Mouse (Mus musculus) limb, embryonic 11.5 days (tissue): Measurements from ENCODE around the gene Serpina3c. TPM values are rescaled to one million over a fixed set of nuclear protein-coding genes. Genes with fewer than 3 reads are reported as not detected.

Experiments used
- ATAC-seq: fragments of 200-750 bp; cut with Nextera tagmentation; 2 replicates; pipeline ENCODE4 v1.8.0; 2017; ENCODE audit warnings: low read depth; ENCODE audit not compliant: insufficient number of reproducible peaks, low FRiP score, low TSS enrichment
- DNase-seq: peaks from one replicate; pipeline ENCODE4 v3.0.0-alpha.2; 2015; ENCODE audit warnings: low spot score
- H3K27ac ChIP-seq: fragments of 300-500 bp; sonication (generic); replicated peaks from 2 replicates; pipeline ENCODE4 v1.5.1; 2014; ENCODE audit warnings: low read depth, mild to moderate bottlenecking, low read length
- H3K27me3 ChIP-seq: fragments of 300-500 bp; sonication (generic); 2 replicates; pipeline ENCODE4 v1.6.1; 2014; ENCODE audit warnings: mild to moderate bottlenecking, low read length, mixed read lengths; ENCODE audit not compliant: control insufficient read depth, insufficient read depth
- H3K36me3 ChIP-seq: fragments of 300-500 bp; sonication (generic); 2 replicates; pipeline ENCODE4 v1.6.1; 2014; ENCODE audit warnings: mild to moderate bottlenecking, low read length, moderate library complexity, mixed read lengths; ENCODE audit not compliant: control insufficient read depth, insufficient read depth
- H3K4me1 ChIP-seq: fragments of 300-500 bp; sonication (generic); 2 replicates; pipeline ENCODE4 v1.6.1; 2014; ENCODE audit warnings: low read length, mixed read lengths; ENCODE audit not compliant: control insufficient read depth, insufficient read depth
- H3K4me2 ChIP-seq: fragments of 300-500 bp; sonication (generic); 2 replicates; pipeline ENCODE4 v1.6.1; 2014; ENCODE audit warnings: low read depth, mild to moderate bottlenecking, moderate library complexity; ENCODE audit not compliant: severe bottlenecking
- H3K4me3 ChIP-seq: fragments of 300-500 bp; sonication (generic); 2 replicates; pipeline ENCODE4 v1.5.1; 2014; ENCODE audit warnings: low read depth, low read length
- H3K9ac ChIP-seq: fragments of 300-500 bp; sonication (generic); 2 replicates; pipeline ENCODE4 v1.6.1; 2014; ENCODE audit warnings: mild to moderate bottlenecking, low read length
- H3K9me3 ChIP-seq: fragments of 300-500 bp; sonication (generic); 2 replicates; pipeline ENCODE4 v1.6.1; 2016; ENCODE audit warnings: low read length; ENCODE audit not compliant: control insufficient read depth
- WGBS: fragments of 180-500 bp; shearing (Covaris S2); extraction: QIAGEN DNeasy Blood & Tissue Kit; methylation state at CpG from one replicate; pipeline ENCODE4 v1.1.7; 2014; 5-methylcytosine and 5-hydroxymethylcytosine counted together
- polyA plus RNA-seq: library from polyadenylated mRNA; unstranded; fragments of >200 nt; fragmentation: Nextera tagmentation; extraction: Ambion mirVana; gene quantifications from 2 replicates; pipeline ENCODE4 v1.2.1, GENCODE M21; 2014

Gene Serpina3c
- polyA plus RNA-seq, 1 experiment from 2014 or later: not detected

DNA sequence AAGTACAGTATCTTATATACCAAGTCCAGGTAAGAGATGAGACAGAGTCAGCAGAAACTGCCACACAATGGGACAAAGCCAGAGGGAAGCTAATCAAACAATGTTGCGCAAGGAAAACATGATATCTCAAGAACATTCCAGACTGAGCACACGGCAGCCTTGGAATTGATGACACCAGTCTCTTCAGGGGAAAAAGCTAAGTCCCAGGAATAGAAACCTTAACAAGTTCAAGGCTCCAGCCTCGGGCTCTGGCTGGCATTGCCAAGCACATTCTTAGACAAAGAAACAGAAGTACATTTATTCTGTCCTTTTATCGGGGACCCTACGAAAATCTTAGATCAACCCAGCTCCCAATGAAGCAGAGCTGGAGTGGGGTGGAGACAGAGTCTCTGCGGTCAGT, 52.9 kb downstream of the Serpina3c start, which contains the start of gene Serpina5:
Serpina5 (plus strand) TSS at position 346 of the 400 bp plus-strand sequence.
- ATAC-seq (no peak), DNase-seq (no peak)
- 88% methylated on average over 6 of the region's 6 CpGs for WGBS
- Histone ChIP-seq H3K9me3 (no peaks in the 10 kb centered on the region), H3K4me2 (no peak within 1 kb of the TSS), H3K4me3 (no peak within 1 kb of the TSS), H3K27me3 (no peaks in the 10 kb centered on the region), H3K4me1 (no peaks in the 10 kb centered on the region), H3K27ac (no peak within 1 kb of the TSS), H3K36me3 (no peaks in the 10 kb centered on the region), H3K9ac (no peak within 1 kb of the TSS)

Other genes starting within 250 kb of the Serpina3c start
- not detected in 2 replicates for gene Serpina1c, start 249.0 kb downstream of the Serpina3c start, polyA plus RNA-seq
- gene Serpina1e, start 194.9 kb downstream of the Serpina3c start, polyA plus RNA-seq: not detected in 2 replicates
- not detected in 2 replicates for gene Serpina11, start 163.9 kb downstream of the Serpina3c start, polyA plus RNA-seq
- gene Serpina9, start 140.1 kb downstream of the Serpina3c start, polyA plus RNA-seq: not detected in 2 replicates
- not detected in 2 replicates for gene Serpina12, start 109.4 kb downstream of the Serpina3c start, polyA plus RNA-seq
- gene Serpina5, start 52.8 kb downstream of the Serpina3c start, polyA plus RNA-seq: not detected in 2 replicates
- not detected in 2 replicates for gene Serpina3a, start 41.1 kb downstream of the Serpina3c start, polyA plus RNA-seq
- gene Serpina3b, start 25.9 kb downstream of the Serpina3c start, polyA plus RNA-seq: not detected in 2 replicates
- gene Serpina3f, start 60.7 kb upstream of the Serpina3c start, polyA plus RNA-seq: not detected in 2 replicates
- 0.33 and 0.35 TPM in 2 replicates for gene Serpina3g, start 82.4 kb upstream of the Serpina3c start, polyA plus RNA-seq
- 0.18 TPM in 1 of 2 replicates, not detected in the other for gene Serpina3i, start 109.3 kb upstream of the Serpina3c start, polyA plus RNA-seq
- not detected in 2 replicates for gene Serpina3j, start 160.7 kb upstream of the Serpina3c start, polyA plus RNA-seq
- gene Serpina3k, start 184.6 kb upstream of the Serpina3c start, polyA plus RNA-seq: not detected in 2 replicates
- gene Serpina3m, start 184.6 kb upstream of the Serpina3c start, polyA plus RNA-seq: not detected in 2 replicates